Mouse (Mus musculus): ENCODE data around the gene Gm10638. TPM values are rescaled to one million over a fixed set of nuclear protein-coding genes. Genes with fewer than 3 reads are reported as not detected.

Gm10638 gene
- total and polyA plus RNA-seq, 2 experiments from 2014 or later: 0.43 to 8.2 TPM

DNA sequence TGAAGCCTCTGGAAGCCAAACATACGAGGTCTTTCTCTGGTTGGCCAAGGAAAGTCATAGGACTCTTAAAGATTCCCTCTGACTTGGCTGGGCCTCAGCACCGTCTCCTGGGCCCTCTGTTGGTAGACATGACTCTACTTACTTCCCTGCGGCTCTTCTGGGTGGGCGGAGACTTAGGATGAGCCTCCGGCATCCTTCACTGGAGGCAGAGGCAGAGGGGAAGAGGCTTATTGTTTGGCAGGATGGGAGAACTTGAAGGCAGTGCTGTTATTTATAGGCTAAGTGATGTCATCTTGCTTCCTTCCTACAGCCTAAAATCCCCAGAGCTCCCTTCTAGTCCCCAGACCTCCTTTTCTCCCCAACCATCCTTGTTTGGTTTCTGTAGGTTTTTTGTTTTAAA lies 41.0 kb downstream of the Gm10638 start:
- no peaks in the 10 kb centered on the region for H3K36me3 ChIP-seq (ENCODE audit: insufficient read depth)
- TF ChIP-seq CTCF (IDR thresholded peaks at IDR 0.05; ENCODE audit: low read depth): no peak
- DNase-seq (no peak), ATAC-seq (no peak)
- no peaks in the 10 kb centered on the region for H3K27me3 ChIP-seq (ENCODE audit: insufficient read depth, low read length)
- no peak overlapping the region for H3K27ac ChIP-seq (ENCODE audit: low read depth, low read length)
- H3K4me2 ChIP-seq (ENCODE audit: low read depth): no peak overlapping the region
- no peak overlapping the region for H3K4me3 ChIP-seq (ENCODE audit: low read depth, low read length)
- H3K9ac ChIP-seq: no peak overlapping the region
- H3K4me1 ChIP-seq (ENCODE audit: insufficient read depth): no peaks in the 10 kb centered on the region
- WGBS: 57% methylated on average over 5 of the region's 5 CpGs
- H3K9me3 ChIP-seq (ENCODE audit: low read length): no peaks in the 10 kb centered on the region

DNA sequence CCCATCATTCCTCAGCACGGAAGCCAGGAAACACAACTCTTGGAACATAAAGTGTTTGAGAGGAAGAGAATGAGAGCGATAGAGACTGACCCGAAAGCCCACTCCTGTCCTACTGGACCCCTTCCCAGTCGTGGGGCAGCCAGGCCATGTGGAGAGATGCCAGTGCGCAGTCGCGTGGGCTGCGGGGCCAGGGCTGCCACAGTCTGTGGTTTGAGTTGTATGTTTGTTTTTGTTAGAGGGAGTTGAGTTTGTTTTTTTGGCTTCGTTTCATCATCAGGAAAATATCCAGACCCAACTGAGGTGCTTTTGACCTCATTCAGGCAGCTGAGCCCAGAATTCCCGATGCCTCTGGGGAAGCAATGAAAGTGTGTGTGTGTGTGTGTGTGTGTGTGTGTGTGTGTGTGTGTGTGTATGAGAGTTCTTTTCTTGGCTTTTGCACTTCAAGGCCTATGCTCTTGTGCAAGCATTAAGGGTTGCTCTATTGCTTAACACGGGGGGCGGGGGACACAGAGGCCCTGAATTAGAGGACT lies 42.5 kb downstream of the Gm10638 start:
- no peak for TF ChIP-seq CTCF (IDR thresholded peaks at IDR 0.05; ENCODE audit: low read depth)
- H3K36me3 ChIP-seq (ENCODE audit: insufficient read depth): no peaks in the 10 kb centered on the region
- H3K4me3 ChIP-seq (ENCODE audit: low read depth, low read length): no peak overlapping the region
- no peaks in the 10 kb centered on the region for H3K27me3 ChIP-seq (ENCODE audit: insufficient read depth, low read length)
- no peak for DNase-seq
- H3K4me2 ChIP-seq (ENCODE audit: low read depth): no peak overlapping the region
- WGBS: 77% methylated on average over 12 of the region's 12 CpGs
- no peak overlapping the region for H3K27ac ChIP-seq (ENCODE audit: low read depth, low read length)
- ATAC-seq: no peak
- H3K9me3 ChIP-seq (ENCODE audit: low read length): no peaks in the 10 kb centered on the region
- no peaks in the 10 kb centered on the region for H3K4me1 ChIP-seq (ENCODE audit: insufficient read depth)
- H3K9ac ChIP-seq: no peak overlapping the region

DNA sequence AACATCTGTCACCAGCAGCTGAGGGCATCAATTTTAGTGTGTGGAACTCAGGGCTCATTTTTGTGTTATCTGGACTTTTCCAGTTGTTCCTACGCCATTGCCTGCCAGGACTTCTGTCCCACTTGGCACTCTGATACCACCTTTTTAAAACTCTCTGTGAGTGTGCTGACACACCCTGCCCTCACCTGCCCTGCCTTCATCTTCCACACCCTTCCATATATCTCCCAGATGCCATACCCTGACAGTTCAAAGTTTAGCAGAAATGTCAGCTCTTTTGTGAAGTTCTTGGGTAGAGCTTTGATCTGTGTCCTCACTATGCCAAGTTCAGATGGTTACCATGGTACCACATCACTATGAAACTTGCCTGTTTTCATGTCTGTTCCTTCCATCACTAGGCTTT lies 44.1 kb downstream of the Gm10638 start:
- 87% methylated on average over 1 of the region's 1 CpGs for WGBS
- H3K4me2 ChIP-seq (ENCODE audit: low read depth): no peak overlapping the region
- TF ChIP-seq CTCF (IDR thresholded peaks at IDR 0.05; ENCODE audit: low read depth): no peak

DNA sequence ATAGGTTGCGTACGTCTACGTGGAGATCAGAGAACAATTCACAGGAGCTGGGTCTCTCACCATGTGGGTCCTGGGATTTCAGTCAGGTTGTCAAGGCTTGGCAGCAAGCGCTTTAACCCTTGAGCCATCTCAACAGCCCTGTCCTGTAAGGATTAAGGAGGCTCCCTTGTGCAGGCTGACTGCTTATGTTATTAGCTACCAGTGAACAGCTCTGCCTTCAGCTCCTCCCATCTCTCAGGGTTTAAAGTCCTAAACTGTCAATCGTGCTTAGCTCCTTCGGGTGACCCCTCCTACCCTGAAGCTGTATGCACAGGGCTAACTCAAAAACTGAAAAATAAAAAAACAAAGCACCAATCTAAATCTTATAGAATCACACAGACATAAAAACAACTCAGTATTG lies 46.0 kb downstream of the Gm10638 start:
- Histone ChIP-seq H3K4me3 (ENCODE audit: low read depth, low read length) (no peak overlapping the region), H3K36me3 (ENCODE audit: insufficient read depth) (no peaks in the 10 kb centered on the region), H3K4me1 (ENCODE audit: insufficient read depth) (no peaks in the 10 kb centered on the region), H3K4me2 (ENCODE audit: low read depth) (no peak overlapping the region), H3K27ac (ENCODE audit: low read depth, low read length) (no peak overlapping the region), H3K9ac (no peak overlapping the region), H3K9me3 (ENCODE audit: low read length) (no peaks in the 10 kb centered on the region), H3K27me3 (ENCODE audit: insufficient read depth, low read length) (no peaks in the 10 kb centered on the region)
- TF ChIP-seq CTCF (IDR thresholded peaks at IDR 0.05; ENCODE audit: low read depth): no peak
- WGBS: 72% methylated on average over 6 of the region's 6 CpGs
- DNase-seq (no peak), ATAC-seq (no peak)

More for the DNA sequence above, 44.1 kb downstream of the Gm10638 start:
- no peak overlapping the region for H3K27ac ChIP-seq (ENCODE audit: low read depth, low read length)
- H3K27me3 ChIP-seq (ENCODE audit: insufficient read depth, low read length): no peaks in the 10 kb centered on the region
- no peak overlapping the region for H3K9ac ChIP-seq
- H3K4me1 ChIP-seq (ENCODE audit: insufficient read depth): no peaks in the 10 kb centered on the region
- H3K36me3 ChIP-seq (ENCODE audit: insufficient read depth): no peaks in the 10 kb centered on the region
- DNase-seq (no peak), ATAC-seq (no peak)
- no peaks in the 10 kb centered on the region for H3K9me3 ChIP-seq (ENCODE audit: low read length)
- no peak overlapping the region for H3K4me3 ChIP-seq (ENCODE audit: low read depth, low read length)

DNA sequence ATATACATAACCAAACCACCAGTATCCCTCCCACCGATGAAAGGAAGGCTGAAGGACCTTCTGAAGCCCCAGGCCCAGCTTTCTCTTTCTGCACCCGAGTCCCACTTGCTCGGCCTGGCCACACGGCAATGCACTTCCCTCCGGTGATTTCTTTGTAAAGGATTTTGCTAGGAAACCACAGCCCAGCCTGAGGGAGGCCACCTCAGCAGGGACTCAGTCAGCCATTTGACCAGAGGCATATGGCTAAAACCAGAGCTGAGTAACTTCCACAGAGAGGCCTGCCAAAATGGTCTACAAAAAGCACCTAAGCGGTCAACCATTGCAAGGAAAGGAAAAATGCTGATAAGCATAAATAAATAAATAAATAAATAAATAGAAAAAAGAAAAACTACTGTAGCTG lies 49.2 kb downstream of the Gm10638 start:
- DNase-seq: no peak
- H3K9ac ChIP-seq: no peak overlapping the region
- H3K36me3 ChIP-seq (ENCODE audit: insufficient read depth): no peaks in the 10 kb centered on the region
- H3K27me3 ChIP-seq (ENCODE audit: insufficient read depth, low read length): no peaks in the 10 kb centered on the region
- H3K27ac ChIP-seq (ENCODE audit: low read depth, low read length): no peak overlapping the region
- ATAC-seq: no peak
- H3K4me3 ChIP-seq (ENCODE audit: low read depth, low read length): no peak overlapping the region
- no peak for TF ChIP-seq CTCF (IDR thresholded peaks at IDR 0.05; ENCODE audit: low read depth)
- no peak overlapping the region for H3K4me2 ChIP-seq (ENCODE audit: low read depth)
- H3K4me1 ChIP-seq (ENCODE audit: insufficient read depth): no peaks in the 10 kb centered on the region
- H3K9me3 ChIP-seq (ENCODE audit: low read length): no peaks in the 10 kb centered on the region
- WGBS: 46% methylated on average over 6 of the region's 6 CpGs

Other genes starting within 250 kb of the Gm10638 start
- 0.46 and 0.62 TPM in 2 replicates for gene Abcc12, start 165.0 kb upstream of the Gm10638 start, total RNA-seq (2014; rRNA removed)
- gene Abcc12, start 165.0 kb upstream of the Gm10638 start, polyA plus RNA-seq (2015; fragmentation: Nextera tagmentation; extraction: Ambion mirVana): 0.36 and 0.57 TPM in 2 replicates
- 50.7 and 61.6 TPM in 2 replicates for gene Lonp2, start 121.7 kb upstream of the Gm10638 start, total RNA-seq (2014; rRNA removed)
- 64.6 and 66.9 TPM in 2 replicates for gene Lonp2, start 121.7 kb upstream of the Gm10638 start, polyA plus RNA-seq (2015; fragmentation: Nextera tagmentation; extraction: Ambion mirVana)
- 91.9 and 101 TPM in 2 replicates for gene Siah1a, start 235 bp downstream of the Gm10638 start, total RNA-seq (2014; rRNA removed)
- 87.3 and 88.6 TPM in 2 replicates for gene Siah1a, start 235 bp downstream of the Gm10638 start, polyA plus RNA-seq (2015; fragmentation: Nextera tagmentation; extraction: Ambion mirVana)
- gene N4bp1, start 139.6 kb downstream of the Gm10638 start, total RNA-seq (2014; rRNA removed): 14.8 and 19.4 TPM in 2 replicates
- 3.0 and 4.5 TPM in 2 replicates for gene N4bp1, start 139.6 kb downstream of the Gm10638 start, polyA plus RNA-seq (2015; fragmentation: Nextera tagmentation; extraction: Ambion mirVana)

Measured in forebrain, postnatal 0 days (tissue).